Mouse (Mus musculus) left cerebral cortex, adult 9 months (tissue): ENCODE measurements around the gene Bivm.
A peak's percentile ranks its signal among the peaks of the same experiment; 100 is the strongest.

Experiments
- DNase-seq, 2 experiments: peaks; one replicate each; pipeline ENCODE4 v3.0.0; 2022; ENCODE audit warnings: low spot score in 2 of 2

Gene Bivm

DNA sequence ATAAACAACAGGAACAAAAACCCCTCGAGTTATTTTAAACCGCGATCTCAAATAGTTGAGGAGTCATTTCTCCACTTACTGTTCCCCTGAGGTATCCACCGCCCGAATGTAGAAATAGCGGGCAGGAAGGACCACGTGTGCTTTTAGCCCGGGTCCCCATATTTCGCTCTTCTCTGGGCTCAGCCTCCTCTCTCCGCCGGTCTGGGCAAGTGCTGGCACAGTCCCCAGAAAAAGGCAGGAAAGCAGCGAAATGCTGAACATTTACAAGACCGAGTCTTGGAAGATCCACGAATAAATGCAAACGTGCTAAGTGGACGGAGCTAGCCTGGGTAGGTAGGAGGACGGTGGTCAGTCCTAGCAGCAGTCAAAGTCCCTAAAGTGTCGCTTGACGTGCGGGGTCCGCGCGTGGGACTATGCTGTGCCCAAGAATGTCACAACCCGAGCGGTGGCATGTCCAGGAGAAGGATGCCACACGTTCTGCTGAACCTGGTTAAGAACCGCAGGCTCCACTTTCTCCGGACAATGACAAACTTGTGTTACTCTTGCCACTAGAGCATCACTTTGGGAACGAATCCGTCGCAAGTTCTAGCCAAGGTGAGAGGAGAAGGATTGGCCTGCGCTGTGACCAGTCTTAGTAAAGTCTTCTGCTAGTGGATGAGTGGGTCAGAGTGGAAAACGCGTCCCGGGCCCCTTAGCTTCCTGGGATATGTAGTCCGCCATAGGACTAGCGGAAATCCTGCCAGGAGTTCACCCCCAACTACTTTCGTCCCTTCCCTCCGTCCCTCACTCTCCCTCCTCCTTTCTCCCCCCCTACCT lies at the start of gene Bivm, which contains the start of gene Kdelc1:
TSS of gene Bivm (plus strand) at position 719 of the 816 bp plus-strand sequence.
TSS of gene Kdelc1 (minus strand) at position 570 of the 816 bp plus-strand sequence.
- DNase-seq, result peak; percentile 92 to 96

GRCm38 (mm10) chr1:44101448-44102225 lies 17.1 kb upstream of the Bivm start:
- DNase-seq, result no peak

GRCm38 (mm10) chr1:44102259-44102717 lies 16.5 kb upstream of the Bivm start, which contains the start of gene Tex30:
Tex30 (minus strand) TSS chr1:44102441.
- DNase-seq, result peak; percentile 84 to 93

GRCm38 (mm10) chr1:44102939-44103338 lies 15.8 kb upstream of the Bivm start:
- no peak for DNase-seq

- DNase-seq, result no peak
Measured at GRCm38 (mm10) chr1:44117571-44117970, 1.2 kb upstream of the Bivm start.

DNA sequence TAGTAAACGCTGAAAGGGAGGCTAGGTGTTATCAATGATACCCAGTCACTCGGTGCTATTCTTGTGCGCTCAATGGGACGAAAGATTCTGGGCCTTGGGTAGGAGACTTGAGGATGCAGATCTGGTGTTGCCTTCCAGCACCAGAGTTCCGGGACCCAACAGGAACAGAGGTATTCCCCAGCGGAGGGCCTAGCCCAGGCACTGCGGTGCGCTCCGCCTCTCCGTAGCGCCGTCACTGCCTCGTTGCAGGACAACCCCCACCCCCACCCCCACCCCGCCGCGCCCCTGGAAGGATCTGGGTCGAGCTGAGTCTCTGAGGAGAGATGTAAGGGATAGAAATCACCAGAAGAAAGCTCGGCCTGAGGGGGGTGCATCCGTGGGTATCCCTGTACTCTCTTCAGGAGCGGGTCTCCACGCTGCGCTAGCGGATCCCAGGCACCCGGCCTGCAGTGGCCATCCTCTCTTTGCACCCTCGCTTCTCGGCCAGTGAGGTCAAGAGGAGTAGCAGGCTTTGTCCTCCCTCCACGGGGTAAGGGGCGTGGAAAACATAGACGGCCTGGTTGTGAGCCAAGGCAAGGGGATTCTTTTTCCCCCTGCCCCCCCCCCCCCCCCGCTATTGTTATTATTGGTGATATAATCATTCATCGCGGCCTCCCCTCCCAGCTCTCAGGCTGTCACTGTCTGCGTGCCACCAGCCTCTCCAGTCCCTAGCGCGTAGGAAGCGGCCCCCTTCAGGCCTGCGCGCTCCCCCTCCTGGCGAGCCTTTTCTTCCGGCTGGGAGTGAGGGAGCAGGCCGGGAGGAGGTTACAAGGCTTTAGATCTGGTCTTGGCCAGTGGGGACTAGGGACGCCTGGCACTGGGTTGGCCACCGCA lies 680 bp downstream of the Bivm start:
- peak; percentile 61 to 78 for DNase-seq

- no peak for DNase-seq
Measured at GRCm38 (mm10) chr1:44120074-44120406, 1.3 kb downstream of the Bivm start.

- DNase-seq, result no peak
Measured at GRCm38 (mm10) chr1:44122256-44122655, 3.5 kb downstream of the Bivm start.

GRCm38 (mm10) chr1:44125590-44125989 lies 6.8 kb downstream of the Bivm start:
- DNase-seq, result no peak

DNA sequence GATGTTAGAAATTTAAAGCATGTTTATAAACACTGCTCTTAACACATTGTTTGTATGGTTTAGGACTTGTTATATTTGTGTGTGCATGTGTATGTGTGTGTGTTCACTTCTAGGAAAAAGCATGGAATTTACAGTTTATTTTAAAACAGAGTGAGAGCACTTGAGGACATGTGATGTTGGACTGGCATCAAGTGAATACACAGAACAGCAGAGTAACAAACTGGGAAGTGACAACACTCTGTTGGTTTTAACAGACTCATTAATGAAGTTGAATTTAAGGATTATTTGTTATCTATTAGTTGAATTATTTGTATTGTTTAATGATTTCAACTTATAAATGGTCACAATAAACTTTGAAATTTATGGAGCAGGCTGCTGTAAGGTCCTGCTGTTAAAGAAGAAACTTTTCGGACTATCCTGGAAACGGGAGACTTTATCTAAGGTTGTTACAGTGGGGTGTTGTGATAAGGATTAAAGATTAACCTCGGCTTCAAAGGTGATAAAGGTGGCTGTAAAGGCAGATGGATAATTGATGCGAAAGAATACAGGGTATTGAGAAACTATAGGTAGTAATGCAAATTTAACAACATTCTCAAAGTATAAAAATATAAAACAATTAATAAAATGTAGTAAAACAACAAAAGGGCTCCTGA lies 11.3 kb downstream of the Bivm start:
- no peak for DNase-seq

GRCm38 (mm10) chr1:44140232-44140631 lies 21.5 kb downstream of the Bivm start:
- DNase-seq, result no peak

DNA sequence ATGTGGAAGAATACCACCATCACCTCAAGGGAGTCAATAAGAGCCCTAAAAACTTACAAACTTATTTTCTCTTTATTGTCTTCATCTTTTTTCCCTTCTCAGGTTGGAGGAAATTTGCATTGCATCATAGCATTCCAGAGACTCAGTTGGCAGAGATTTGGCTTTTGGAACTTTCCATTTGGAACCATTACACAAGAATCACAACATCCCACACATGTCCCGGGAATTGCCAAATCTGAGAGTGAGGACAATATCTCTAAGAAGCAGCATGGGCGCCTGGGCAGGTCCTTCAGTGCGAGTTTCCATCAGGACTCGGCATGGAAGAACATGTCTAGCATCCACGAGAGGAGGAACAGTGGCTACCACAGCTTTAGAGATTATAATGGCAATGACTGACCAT lies 24.0 kb downstream of the Bivm start:
- peak in 1 of 2 experiments; percentile 31 for DNase-seq

- DNase-seq, result peak; percentile 73 to 84
Measured at GRCm38 (mm10) chr1:44147563-44148381, 29.0 kb downstream of the Bivm start, which contains the start of gene Ercc5. Ercc5 (plus strand) TSS chr1:44147744.

GRCm38 (mm10) chr1:44148706-44149105 lies 29.9 kb downstream of the Bivm start:
- DNase-seq, result no peak

- no peak for DNase-seq
Measured at GRCm38 (mm10) chr1:44155287-44155686, 36.5 kb downstream of the Bivm start.

DNA sequence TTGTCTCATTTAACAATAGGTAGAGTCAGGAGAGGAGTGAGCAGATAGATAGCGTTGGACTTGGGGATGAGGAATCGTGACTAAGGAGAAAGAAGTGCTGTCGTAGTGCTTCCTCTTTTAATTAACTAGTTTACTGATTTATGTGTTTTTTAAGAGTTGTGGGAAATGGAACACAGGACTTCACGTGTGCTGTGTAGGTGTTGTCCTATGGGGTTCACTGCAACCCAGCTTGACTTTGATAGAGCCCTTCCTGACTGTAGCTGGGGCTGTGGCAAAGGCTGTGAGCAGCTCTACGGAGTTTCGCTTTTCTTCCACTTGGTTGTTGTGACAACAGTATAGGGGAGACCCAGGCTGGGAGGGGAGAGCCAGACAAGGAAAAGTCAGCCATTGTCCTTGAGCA lies 39.6 kb downstream of the Bivm start:
- no peak for DNase-seq

- DNase-seq, result no peak
Measured at GRCm38 (mm10) chr1:44161818-44162217, 43.1 kb downstream of the Bivm start.

- DNase-seq, result no peak
Measured at GRCm38 (mm10) chr1:44162389-44162788, 43.6 kb downstream of the Bivm start.

DNA sequence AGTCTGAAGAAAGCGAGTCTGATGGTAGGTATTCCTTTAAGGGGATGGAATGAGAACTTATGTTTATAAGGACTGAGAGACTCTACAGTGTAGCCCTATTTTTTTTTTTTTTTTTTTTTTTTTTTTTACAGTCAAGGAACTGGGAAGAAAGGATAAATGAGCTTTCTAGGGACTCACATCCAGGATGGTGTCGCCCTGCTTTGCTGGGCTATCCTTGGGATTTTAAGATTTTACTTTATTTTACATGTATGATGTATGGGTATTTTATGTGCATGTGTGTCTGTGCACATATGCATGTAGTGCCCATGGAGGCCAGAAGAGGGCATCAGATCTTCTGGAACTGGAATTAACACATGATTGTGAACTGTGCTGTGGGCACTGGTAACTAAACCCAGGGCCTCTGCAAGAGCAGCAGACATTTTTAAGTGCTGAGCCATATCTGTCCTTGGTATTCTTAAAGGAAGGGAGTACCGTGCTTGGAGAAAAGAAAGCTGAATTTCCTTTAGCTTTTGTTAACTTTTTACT lies 49.2 kb downstream of the Bivm start:
- DNase-seq, result no peak

DNA sequence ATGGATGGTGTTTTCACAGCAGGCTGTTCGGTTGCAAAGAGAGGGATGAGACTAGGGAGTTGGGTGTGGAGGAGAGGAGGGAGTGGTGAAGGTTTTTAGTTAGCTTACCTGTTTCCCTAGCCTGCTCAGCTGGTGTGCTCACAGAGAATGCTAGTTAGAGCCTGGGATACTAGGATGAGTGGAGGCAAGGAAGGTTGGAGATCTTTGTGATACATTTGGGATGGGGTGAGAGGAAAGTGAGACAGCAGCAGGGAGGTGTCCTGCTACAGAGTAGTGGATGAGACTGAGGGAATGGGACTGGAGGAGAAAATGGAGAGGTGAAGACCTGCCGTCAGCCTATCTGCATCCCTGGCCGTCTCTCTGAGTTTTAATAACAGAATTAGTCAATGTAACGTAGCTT lies 53.9 kb downstream of the Bivm start:
- no peak for DNase-seq
